Mouse (Mus musculus) midbrain, embryonic 11.5 days (tissue): ENCODE data around the gene Tbl2. TPM values are rescaled to one million over a fixed set of nuclear protein-coding genes. Genes with fewer than 3 reads are reported as not detected.

Source experiments
- ATAC-seq: fragments of 200-750 bp; cut with Nextera tagmentation; 2 replicates; pipeline ENCODE4 v1.8.0; 2017; ENCODE audit warnings: moderate TSS enrichment, moderate library complexity; ENCODE audit not compliant: low FRiP score
- DNase-seq: peaks from one replicate; pipeline ENCODE4 v3.0.0; 2015; ENCODE audit warnings: low spot score; ENCODE audit errors: missing footprints
- H3K27ac ChIP-seq: fragments of 300-500 bp; sonication (generic); 2 replicates; pipeline ENCODE4 v1.5.1; 2014; ENCODE audit warnings: low read depth, low read length
- H3K27me3 ChIP-seq: fragments of 300-500 bp; sonication (generic); 2 replicates; pipeline ENCODE4 v1.6.1; 2014; ENCODE audit warnings: mild to moderate bottlenecking, low read length, moderate library complexity, mixed read lengths; ENCODE audit not compliant: control insufficient read depth, insufficient read depth
- H3K36me3 ChIP-seq: fragments of 300-500 bp; sonication (generic); 2 replicates; pipeline ENCODE4 v1.6.1; 2014; ENCODE audit warnings: mild to moderate bottlenecking, low read length, moderate library complexity, mixed read lengths; ENCODE audit not compliant: control insufficient read depth, insufficient read depth
- H3K4me1 ChIP-seq: fragments of 300-500 bp; sonication (generic); 2 replicates; pipeline ENCODE4 v1.6.1; 2014; ENCODE audit warnings: low read length; ENCODE audit not compliant: control insufficient read depth, insufficient read depth
- H3K4me2 ChIP-seq: fragments of 300-500 bp; sonication (generic); 2 replicates; pipeline ENCODE4 v1.6.1; 2014; ENCODE audit warnings: mild to moderate bottlenecking, moderate library complexity
- H3K4me3 ChIP-seq: fragments of 300-500 bp; sonication (generic); 2 replicates; pipeline ENCODE4 v1.5.1; 2014; ENCODE audit warnings: low read depth, low read length
- H3K9ac ChIP-seq: fragments of 300-500 bp; sonication (generic); 2 replicates; pipeline ENCODE4 v1.6.1; 2014; ENCODE audit warnings: low read length
- H3K9me3 ChIP-seq: fragments of 300-500 bp; sonication (generic); 2 replicates; pipeline ENCODE4 v1.6.1; 2016; ENCODE audit warnings: low read length; ENCODE audit not compliant: control insufficient read depth
- WGBS: fragments of 180-500 bp; shearing (Covaris S2); extraction: QIAGEN DNeasy Blood & Tissue Kit; methylation state at CpG from one replicate; pipeline ENCODE4 v1.1.7; 2014; 5-methylcytosine and 5-hydroxymethylcytosine counted together
- microRNA-seq: library from miRNA; unstranded; fragments of <30 nt; microRNA quantifications from one replicate; pipeline ENCODE4, GENCODE M21; 2017
- polyA plus RNA-seq: library from polyadenylated mRNA; unstranded; fragments of >200 nt; fragmentation: Nextera tagmentation; extraction: Ambion mirVana; gene quantifications from 2 replicates; pipeline ENCODE4 v1.2.1, GENCODE M21; 2014

The Tbl2 gene
- polyA plus RNA-seq, 1 experiment from 2014 or later = 20.1 TPM

- DNase-seq = no peak
- no peak overlapping the region for H3K4me2 ChIP-seq
- H3K9ac ChIP-seq = no peak overlapping the region
- H3K4me3 ChIP-seq = no peak overlapping the region
- no peaks in the 10 kb centered on the region for H3K9me3 ChIP-seq
- peaks cover 35% of the 10 kb centered on the region for H3K36me3 ChIP-seq
- H3K27me3 ChIP-seq = no peaks in the 10 kb centered on the region
- no peak overlapping the region for H3K27ac ChIP-seq
- H3K4me1 ChIP-seq = no peaks in the 10 kb centered on the region
- WGBS = 97% methylated on average over 1 of the region's 1 CpGs
- ATAC-seq = no peak
These were observed 58.7 kb downstream of the Tbl2 start for GRCm38 (mm10) chr5:135208197-135208596.

Small RNA genes within 50 kb of the gene (microRNA-seq; reads per million reads assigned to microRNA genes)
- gene Gm25315 = not detected

Other genes starting within 250 kb of the Tbl2 start
- gene Tmem270, start 242.9 kb upstream of the Tbl2 start, polyA plus RNA-seq = not detected in 2 replicates
- gene Cldn13, start 234.1 kb upstream of the Tbl2 start, polyA plus RNA-seq = 3.8 and 3.9 TPM in 2 replicates
- gene Mettl27, start 217.3 kb upstream of the Tbl2 start, polyA plus RNA-seq = 9.1 and 9.2 TPM in 2 replicates
- gene Cldn4, start 202.7 kb upstream of the Tbl2 start, polyA plus RNA-seq = 2.5 and 2.7 TPM in 2 replicates
- gene Cldn3, start 163.4 kb upstream of the Tbl2 start, polyA plus RNA-seq = 0.59 and 1.4 TPM in 2 replicates
- gene Abhd11, start 140.5 kb upstream of the Tbl2 start, polyA plus RNA-seq = 37.8 and 41.2 TPM in 2 replicates
- gene Stx1a, start 126.2 kb upstream of the Tbl2 start, polyA plus RNA-seq = 16.1 and 17.7 TPM in 2 replicates
- gene Dnajc30, start 85.5 kb upstream of the Tbl2 start, polyA plus RNA-seq = 30.0 and 30.2 TPM in 2 replicates
- gene Bud23, start 84.7 kb upstream of the Tbl2 start, polyA plus RNA-seq = 105 and 116 TPM in 2 replicates
- gene Vps37d, start 71.4 kb upstream of the Tbl2 start, polyA plus RNA-seq = 6.8 and 9.6 TPM in 2 replicates
- 1.2 and 2.1 TPM in 2 replicates for gene Mlxipl, start 59.8 kb upstream of the Tbl2 start, polyA plus RNA-seq
- gene Bcl7b, start 18.6 kb downstream of the Tbl2 start, polyA plus RNA-seq = 39.2 and 42.6 TPM in 2 replicates
- gene Baz1b, start 37.6 kb downstream of the Tbl2 start, polyA plus RNA-seq = 57.7 and 60.6 TPM in 2 replicates
- 7.6 and 9.9 TPM in 2 replicates for gene Fzd9, start 101.6 kb downstream of the Tbl2 start, polyA plus RNA-seq
- 0.12 TPM in 1 of 2 replicates, not detected in the other for gene Fkbp6, start 200.4 kb downstream of the Tbl2 start, polyA plus RNA-seq
- not detected in 2 replicates for gene Trim50, start 203.6 kb downstream of the Tbl2 start, polyA plus RNA-seq
- 29.6 and 30.0 TPM in 2 replicates for gene Nsun5, start 220.3 kb downstream of the Tbl2 start, polyA plus RNA-seq
- 14.4 and 17.2 TPM in 2 replicates for gene Pom121, start 244.9 kb downstream of the Tbl2 start, polyA plus RNA-seq